In genomic region chr1:190848676-190849075, GRCm38 (mm10) we compare ENCODE assay signal across 24 mouse cellular contexts.
DNase-seq lines count a peak whose midpoint lies in the region; ATAC-seq and TF ChIP-seq lines count a peak whose summit lies in the region.
"Had no signal": no experiment of that assay in that cellular context is flagged by ENCODE, and none has a peak within 500 bp of the region (broad histone marks: within the 10 kb centered on the region; RNA-seq: fewer than 3 reads in every experiment).

No protein-coding gene starts in this region.

- TF ChIP-seq CTCF in liver, postnatal 0 days (IDR thresholded peaks at IDR 0.05; ENCODE audit: low read depth), result no peak

- WGBS in kidney, embryonic 15.5 days, result 51% methylated on average over 3 of the region's 3 CpGs
- WGBS in intestine, embryonic 16.5 days, result 46% methylated on average over 3 of the region's 3 CpGs
- 64% methylated on average over 3 of the region's 3 CpGs for WGBS in liver, postnatal 0 days (ENCODE audit: insufficient replicate concordance)

- H3K4me2 ChIP-seq in kidney, embryonic 15.5 days, result no peak overlapping the region
- H3K4me2 ChIP-seq in intestine, embryonic 16.5 days (ENCODE audit: low read depth, low read length), result no peak overlapping the region
- no peak overlapping the region for H3K4me2 ChIP-seq in liver, postnatal 0 days (ENCODE audit: low read depth, low read length)
- H3K4me2 ChIP-seq: heart, embryonic 13.5 days; liver, embryonic 15.5 days; neural tube, embryonic 13.5 days had no signal

- DNase-seq in embryo, embryonic 10.5 days (ENCODE audit: low spot score), result peak; percentile 30
- DNase-seq in embryo, embryonic 10 days (ENCODE audit: low spot score), result no peak
- DNase-seq in kidney, adult 11 months, result no peak
- peak; percentile 35 for DNase-seq in Muller cell, postnatal 12 days (ENCODE audit: inconsistent ontology term)
- no peak for DNase-seq in liver, postnatal 0 days
- DNase-seq: adrenal gland, postnatal 36 days; cerebellum, adult 9-10 months; gastrocnemius, postnatal 36 days; heart, adult 2 months; heart, postnatal 14 days; liver; thymus, adult 18-20 months; thymus, postnatal 36 days had no signal

- no peak overlapping the region for H3K27ac ChIP-seq in kidney, embryonic 15.5 days
- H3K27ac ChIP-seq in intestine, embryonic 16.5 days (ENCODE audit: low read length), result no peak overlapping the region
- no peak overlapping the region for H3K27ac ChIP-seq in liver, postnatal 0 days (ENCODE audit: low read depth)
- H3K27ac ChIP-seq: heart, adult 2 months; heart, embryonic 13.5 days; layer of hippocampus, adult 2 months; limb, embryonic 10.5 days; liver, embryonic 15.5 days; macrophage; neural tube, embryonic 13.5 days had no signal

- H3K36me3 ChIP-seq in kidney, embryonic 15.5 days, result peaks cover 4% of the 10 kb centered on the region; the same call in 1 of the 2 replicates
- H3K36me3 ChIP-seq in intestine, embryonic 16.5 days (ENCODE audit: control insufficient read depth, insufficient read depth, low read length), result peaks cover 2% of the 10 kb centered on the region; the same call in 1 of the 2 replicates
- no peaks in the 10 kb centered on the region for H3K36me3 ChIP-seq in liver, postnatal 0 days (replicated peaks; ENCODE audit: insufficient read depth, low read length)
- H3K36me3 ChIP-seq: liver, embryonic 15.5 days had no signal

- no peak overlapping the region for H3K9ac ChIP-seq in kidney, embryonic 15.5 days
- H3K9ac ChIP-seq in intestine, embryonic 16.5 days (ENCODE audit: low read depth, low read length), result no peak overlapping the region
- no peak overlapping the region for H3K9ac ChIP-seq in liver, postnatal 0 days (replicated peaks)
- H3K9ac ChIP-seq: heart, embryonic 13.5 days; liver, embryonic 15.5 days; neural tube, embryonic 13.5 days had no signal

- ATAC-seq in kidney, embryonic 15.5 days (replicated peaks; ENCODE audit: low FRiP score), result 0 out of 2 replicates have a peak, but pooled peaks have one; percentile 43
- peak; percentile 47; the same call in 1 of the 2 replicates for ATAC-seq in intestine, embryonic 16.5 days
- ATAC-seq in liver, postnatal 0 days, result no peak
- ATAC-seq: forebrain, embryonic 16.5 days; hindbrain, embryonic 16.5 days; lung, postnatal 0 days had no signal

- H3K4me3 ChIP-seq in kidney, embryonic 15.5 days (replicated peaks), result no peak overlapping the region
- no peak overlapping the region for H3K4me3 ChIP-seq in intestine, embryonic 16.5 days (ENCODE audit: low read length)
- H3K4me3 ChIP-seq in liver, postnatal 0 days (ENCODE audit: low read depth, low read length), result no peak overlapping the region
- H3K4me3 ChIP-seq: heart, adult 2 months; heart, embryonic 13.5 days; layer of hippocampus, adult 2 months; limb, embryonic 10.5 days; liver, embryonic 15.5 days; neural tube, embryonic 13.5 days had no signal

- H3K9me3 ChIP-seq in kidney, embryonic 15.5 days (replicated peaks), result no peaks in the 10 kb centered on the region
- no peaks in the 10 kb centered on the region for H3K9me3 ChIP-seq in intestine, embryonic 16.5 days (ENCODE audit: control insufficient read depth, low read length)
- H3K9me3 ChIP-seq in liver, postnatal 0 days (ENCODE audit: low read length), result no peaks in the 10 kb centered on the region
- H3K9me3 ChIP-seq: heart, embryonic 13.5 days; liver, embryonic 15.5 days; neural tube, embryonic 13.5 days had no signal

- TF ChIP-seq EP300 in liver, postnatal 0 days (IDR thresholded peaks at IDR 0.05; ENCODE audit: low read depth), result no peak

- H3K4me1 ChIP-seq in kidney, embryonic 15.5 days, result 0 out of 2 replicates have a peak, but pooled peaks cover 5% of the 10 kb centered on the region
- H3K4me1 ChIP-seq in intestine, embryonic 16.5 days (ENCODE audit: control insufficient read depth, insufficient read depth, low read length), result peaks cover 10% of the 10 kb centered on the region
- H3K4me1 ChIP-seq in liver, postnatal 0 days (ENCODE audit: insufficient read depth), result 0 out of 2 replicates have a peak, but pooled peaks cover 8% of the 10 kb centered on the region
- H3K4me1 ChIP-seq: limb, embryonic 10.5 days; liver, embryonic 15.5 days had no signal

- no peaks in the 10 kb centered on the region for H3K27me3 ChIP-seq in kidney, embryonic 15.5 days
- H3K27me3 ChIP-seq in intestine, embryonic 16.5 days (replicated peaks; ENCODE audit: control insufficient read depth, insufficient read depth, low read length), result no peaks in the 10 kb centered on the region
- H3K27me3 ChIP-seq in liver, postnatal 0 days (ENCODE audit: insufficient read depth, low read length), result no peaks in the 10 kb centered on the region
- H3K27me3 ChIP-seq: heart, embryonic 13.5 days; liver, embryonic 15.5 days; neural tube, embryonic 13.5 days had no signal

Comparison
In these comparisons a context has a peak if more than half of its experiments do, and no peak if none do; other contexts are left out.
1. DNase-seq: peak in embryo, embryonic 10.5 days (single experiment) and Muller cell, postnatal 12 days (single experiment); none in embryo, embryonic 10 days (single experiment), kidney, adult 11 months (single experiment) and liver, postnatal 0 days (single experiment).